In the genomic region with DNA sequence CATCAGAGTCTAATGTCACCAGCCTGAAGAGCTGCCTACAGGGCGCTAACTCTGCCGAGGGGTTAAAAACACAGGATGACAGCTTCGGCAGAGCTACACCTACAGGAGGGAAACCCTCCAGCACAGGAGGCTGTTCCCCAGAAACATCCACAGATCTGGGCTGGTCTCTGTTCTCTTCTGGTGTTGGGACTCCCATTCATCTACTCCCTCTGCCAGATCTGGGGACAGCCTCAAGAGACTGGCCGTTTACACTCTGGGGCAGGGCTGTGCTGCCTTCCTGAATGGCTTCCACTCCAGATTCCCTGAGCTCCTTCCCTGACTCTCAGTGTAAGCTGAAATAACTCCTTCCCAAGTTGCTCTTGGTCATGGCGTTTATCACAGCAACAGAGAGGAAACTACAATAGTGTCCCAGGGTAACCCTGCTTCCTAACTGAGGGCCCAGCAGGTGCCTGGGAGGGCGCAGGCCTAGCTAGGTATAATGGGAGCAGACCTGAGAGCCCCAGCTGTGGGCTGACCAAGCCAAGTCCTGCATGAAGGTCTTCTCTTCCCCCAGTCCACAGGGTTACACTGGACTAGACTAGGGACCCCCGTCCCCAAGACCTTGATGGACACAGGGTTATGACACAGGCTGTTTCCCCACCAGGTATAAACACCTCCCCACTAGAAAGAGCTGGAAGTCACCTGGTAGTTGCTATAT, we compare ENCODE assay signal across 8 mouse cellular contexts. TPM values are rescaled to one million over a fixed set of nuclear protein-coding genes. Genes with fewer than 3 reads are reported as not detected.
DNase-seq lines count a peak whose midpoint lies in the region; ATAC-seq lines count a peak whose summit lies in the region.

No protein-coding gene starts in this region.

- peak overlapping the region; percentile 73 for H3K4me2 ChIP-seq in forebrain, embryonic 14.5 days (ENCODE audit: low read length)
- peak overlapping the region; percentile 75 for H3K4me2 ChIP-seq in liver, embryonic 15.5 days

- ATAC-seq in CD4-positive, CD25-positive, alpha-beta regulatory T cell, adult 4 months, result peak; percentile 42
- peak; percentile 35; the same call in 1 of the 2 replicates for ATAC-seq in forebrain, embryonic 14.5 days
- ATAC-seq in liver, embryonic 15.5 days (ENCODE audit: insufficient read depth), result 0 out of 2 replicates have a peak, but pooled peaks have one; percentile 8

- 24% methylated on average over 7 of the region's 7 CpGs for WGBS in forebrain, embryonic 14.5 days
- WGBS in liver, embryonic 15.5 days (ENCODE audit: insufficient replicate concordance), result 22% methylated on average over 7 of the region's 7 CpGs

- peaks cover 36% of the 10 kb centered on the region for H3K4me1 ChIP-seq in forebrain, embryonic 14.5 days (ENCODE audit: control insufficient read depth, insufficient read depth, low read length)
- H3K4me1 ChIP-seq in liver, embryonic 15.5 days (replicated peaks), result peaks cover 18% of the 10 kb centered on the region

- H3K36me3 ChIP-seq in forebrain, embryonic 14.5 days (ENCODE audit: control insufficient read depth, insufficient read depth, low read length), result no peaks in the 10 kb centered on the region
- no peaks in the 10 kb centered on the region for H3K36me3 ChIP-seq in liver, embryonic 15.5 days (replicated peaks)

- H3K27ac ChIP-seq in forebrain, embryonic 14.5 days (ENCODE audit: low read depth, low read length), result peak overlapping the region; percentile 70
- no peak overlapping the region for H3K27ac ChIP-seq in liver, embryonic 15.5 days (replicated peaks)

- peak overlapping the region; percentile 63 for H3K9ac ChIP-seq in forebrain, embryonic 14.5 days (ENCODE audit: low read length)
- H3K9ac ChIP-seq in liver, embryonic 15.5 days, result no peak overlapping the region

- peak; percentile 3 for DNase-seq in embryo, embryonic 11 days
- DNase-seq in embryo, embryonic 9.5 days (ENCODE audit: extremely low spot score), result no peak
- DNase-seq in forebrain, embryonic 14.5 days (ENCODE audit: low spot score), result no peak
- no peak for DNase-seq in right cerebral cortex, postnatal 4 days
- DNase-seq in ovary, postnatal 10 days (ENCODE audit: low spot score), result no peak
- no peak for DNase-seq in thymus, postnatal 14 days

- no peaks in the 10 kb centered on the region for H3K27me3 ChIP-seq in forebrain, embryonic 14.5 days (replicated peaks; ENCODE audit: control insufficient read depth, insufficient read depth, low read length)
- H3K27me3 ChIP-seq in liver, embryonic 15.5 days, result no peaks in the 10 kb centered on the region

- no peaks in the 10 kb centered on the region for H3K9me3 ChIP-seq in forebrain, embryonic 14.5 days (replicated peaks; ENCODE audit: control insufficient read depth, low read length)
- H3K9me3 ChIP-seq in liver, embryonic 15.5 days (replicated peaks), result no peaks in the 10 kb centered on the region

- peak overlapping the region; percentile 43 for H3K4me3 ChIP-seq in forebrain, embryonic 14.5 days (ENCODE audit: low read depth, low read length)
- H3K4me3 ChIP-seq in liver, embryonic 15.5 days (replicated peaks), result peak overlapping the region; percentile 51

RNA-seq across cellular contexts. Expression of gene Limk2, which starts 37.2 kb away (rescaled TPM):
- 10 to 100 TPM; 70.9 to 98.5 TPM for polyA plus RNA-seq in CD4-positive, CD25-positive, alpha-beta regulatory T cell, adult 4 months (2017; shearing (Covaris generic))
- 88.4 and 102 TPM in 2 replicates for polyA plus RNA-seq in forebrain, embryonic 14.5 days (2014; fragmentation: Nextera tagmentation; extraction: Ambion mirVana)
- polyA plus RNA-seq in liver, embryonic 15.5 days (2015; fragmentation: Nextera tagmentation; extraction: Ambion mirVana), result 7.6 and 9.0 TPM in 2 replicates

RNA-seq across cellular contexts. Expression of gene Pik3ip1, which starts 41.5 kb away (rescaled TPM):
- 10 to 100 TPM; 54.8 to 78.5 TPM for polyA plus RNA-seq in CD4-positive, CD25-positive, alpha-beta regulatory T cell, adult 4 months (2017; shearing (Covaris generic))
- polyA plus RNA-seq in forebrain, embryonic 14.5 days (2014; fragmentation: Nextera tagmentation; extraction: Ambion mirVana), result 27.8 TPM in 2 replicates
- polyA plus RNA-seq in liver, embryonic 15.5 days (2015; fragmentation: Nextera tagmentation; extraction: Ambion mirVana), result 1.3 and 1.4 TPM in 2 replicates

Comparison
In these comparisons a context has a peak if more than half of its experiments do, and no peak if none do; other contexts are left out.
1. RNA of gene Pik3ip1, which starts 41.5 kb away (polyA plus RNA-seq): 54.8 to 78.5 TPM in CD4-positive, CD25-positive, alpha-beta regulatory T cell, adult 4 months and 27.8 TPM in forebrain, embryonic 14.5 days; 1.3 to 1.4 TPM in liver, embryonic 15.5 days; every median in the first group is over 10 times any median in the second.
2. Peak in every context shown above with its lines, with median percentiles within 50 percentile points of each other: ATAC-seq.